Mouse (Mus musculus) heart, postnatal 0 days (tissue): ENCODE results near the gene Anxa3. TPM values are rescaled to one million over a fixed set of nuclear protein-coding genes. Genes with fewer than 3 reads are reported as not detected.

Experiments
- ATAC-seq: fragments of 200-750 bp; cut with Nextera tagmentation; 2 replicates; pipeline ENCODE4 v1.8.0; 2017; ENCODE audit warnings: low read depth, moderate number of reproducible peaks, moderate library complexity; ENCODE audit not compliant: insufficient read depth
- DNase-seq: peaks from one replicate; pipeline ENCODE4 v3.0.0-alpha.2; 2016; ENCODE audit warnings: low spot score
- H3K27ac ChIP-seq: fragments of 300-500 bp; sonication (generic); 2 replicates; pipeline ENCODE4 v1.5.1; 2014; ENCODE audit warnings: low read depth, mild to moderate bottlenecking
- H3K27me3 ChIP-seq: fragments of 300-500 bp; sonication (generic); 2 replicates; pipeline ENCODE4 v1.6.1; 2014; ENCODE audit warnings: low read length, mixed read lengths; ENCODE audit not compliant: control insufficient read depth, insufficient read depth
- H3K36me3 ChIP-seq: fragments of 300-500 bp; sonication (generic); replicated peaks from 2 replicates; pipeline ENCODE4 v1.6.1; 2014; ENCODE audit warnings: low read length, mixed read lengths; ENCODE audit not compliant: control insufficient read depth, insufficient read depth
- H3K4me1 ChIP-seq: fragments of 300-500 bp; sonication (generic); 2 replicates; pipeline ENCODE4 v1.6.1; 2014; ENCODE audit warnings: antibody characterized with exemption; ENCODE audit not compliant: control insufficient read depth, insufficient read depth
- H3K4me2 ChIP-seq: fragments of 300-500 bp; sonication (generic); 2 replicates; pipeline ENCODE4 v1.6.1; 2014; ENCODE audit warnings: low read depth, mild to moderate bottlenecking, low read length, moderate library complexity
- H3K4me3 ChIP-seq: fragments of 300-500 bp; sonication (generic); 2 replicates; pipeline ENCODE4 v1.5.1; 2014; ENCODE audit warnings: low read depth, low read length
- H3K9ac ChIP-seq: fragments of 300-500 bp; sonication (generic); replicated peaks from 2 replicates; pipeline ENCODE4 v1.6.1; 2014; ENCODE audit warnings: low read depth, low read length, mixed read lengths
- H3K9me3 ChIP-seq: fragments of 300-500 bp; sonication (generic); replicated peaks from 2 replicates; pipeline ENCODE4 v1.6.1; 2016; ENCODE audit warnings: low read length; ENCODE audit not compliant: control insufficient read depth
- CTCF ChIP-seq: IDR thresholded peaks from 2 replicates; pipeline ENCODE4 v1.5.1; 2016; ENCODE audit warnings: antibody characterized with exemption, control low read depth, low read depth
- EP300 ChIP-seq: IDR thresholded peaks from 2 replicates; pipeline ENCODE4 v1.6.1; 2016; ENCODE audit warnings: antibody characterized with exemption, low read depth
- WGBS: fragments of 180-500 bp; shearing (Covaris S2); extraction: QIAGEN DNeasy Blood & Tissue Kit; methylation state at CpG from one replicate; pipeline ENCODE4 v1.1.7; 2014; 5-methylcytosine and 5-hydroxymethylcytosine counted together
- polyA plus RNA-seq: library from polyadenylated mRNA; unstranded; fragments of >200 nt; fragmentation: Nextera tagmentation; extraction: Ambion mirVana; gene quantifications from 2 replicates; pipeline ENCODE4 v1.2.1, GENCODE M21; 2015
- total RNA-seq: library from RNA; depleted of rRNA; stranded (reverse); fragments of >200 nt; gene quantifications from 2 replicates; pipeline ENCODE4 v1.2.3, GENCODE M21; 2014; ENCODE audit warnings: low replicate concordance; rRNA removed

Anxa3 gene
- total RNA-seq, result 42.0 and 51.2 TPM in 2 replicates
- polyA plus RNA-seq, result 49.4 and 50.3 TPM in 2 replicates

DNA sequence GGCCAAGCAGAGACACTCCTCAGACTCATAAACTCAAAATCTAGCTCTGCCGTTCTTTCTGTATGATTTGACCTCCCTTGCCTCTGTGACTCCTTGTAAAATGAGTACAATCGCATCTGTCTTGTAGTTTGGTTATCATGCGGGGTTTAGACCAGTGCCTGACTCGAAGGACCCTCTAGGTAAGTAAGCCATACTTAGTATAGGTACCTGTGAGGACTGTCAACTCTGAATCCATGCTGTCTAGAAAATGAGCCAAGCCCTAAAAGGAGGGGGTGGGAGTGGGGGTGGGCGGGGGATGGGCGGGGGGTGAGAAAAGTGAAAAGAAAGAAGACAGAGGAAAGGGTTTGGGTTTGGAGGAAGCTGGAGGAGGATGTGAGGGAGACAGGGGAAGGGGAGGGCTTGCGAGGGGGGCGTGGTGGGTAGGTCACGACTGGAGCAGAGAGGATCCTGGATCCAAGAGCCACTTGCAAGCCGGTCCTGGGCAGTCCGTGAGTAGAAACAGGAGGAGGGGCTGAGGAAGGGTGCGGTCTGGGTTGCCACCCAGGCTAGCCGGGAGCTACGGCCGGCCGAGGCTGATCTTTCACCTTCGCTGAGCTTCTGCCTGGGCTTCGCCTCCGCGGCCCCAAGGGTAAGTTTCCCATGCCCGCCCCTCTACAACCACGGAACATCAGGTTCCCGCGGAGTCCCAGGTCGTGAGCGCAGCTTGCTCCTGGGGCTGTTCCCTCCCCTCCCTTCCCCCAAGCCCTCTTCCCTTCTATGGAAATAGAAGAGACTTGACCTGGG lies at the start of gene Anxa3:
Gene Anxa3, plus strand, starts transcription at position 404 of the 783 bp plus-strand sequence.
- peak within 1 kb of the TSS; percentile 64 for H3K9ac ChIP-seq
- no peaks in the 10 kb centered on the region for H3K4me1 ChIP-seq
- peak within 1 kb of the TSS; percentile 81 for H3K4me2 ChIP-seq
- H3K4me3 ChIP-seq, result peak within 1 kb of the TSS; percentile 69
- TF ChIP-seq EP300 (no peak), CTCF (no peak)
- no peaks in the 10 kb centered on the region for H3K27me3 ChIP-seq
- 0 out of 2 replicates have a peak, but pooled peaks cover 3% of the 10 kb centered on the region for H3K36me3 ChIP-seq
- H3K9me3 ChIP-seq, result no peaks in the 10 kb centered on the region
- peak within 1 kb of the TSS; percentile 67 for H3K27ac ChIP-seq
- peak; percentile 65 for DNase-seq
- ATAC-seq, result peak; percentile 88
- 10% methylated on average over 26 of the region's 26 CpGs for WGBS

DNA sequence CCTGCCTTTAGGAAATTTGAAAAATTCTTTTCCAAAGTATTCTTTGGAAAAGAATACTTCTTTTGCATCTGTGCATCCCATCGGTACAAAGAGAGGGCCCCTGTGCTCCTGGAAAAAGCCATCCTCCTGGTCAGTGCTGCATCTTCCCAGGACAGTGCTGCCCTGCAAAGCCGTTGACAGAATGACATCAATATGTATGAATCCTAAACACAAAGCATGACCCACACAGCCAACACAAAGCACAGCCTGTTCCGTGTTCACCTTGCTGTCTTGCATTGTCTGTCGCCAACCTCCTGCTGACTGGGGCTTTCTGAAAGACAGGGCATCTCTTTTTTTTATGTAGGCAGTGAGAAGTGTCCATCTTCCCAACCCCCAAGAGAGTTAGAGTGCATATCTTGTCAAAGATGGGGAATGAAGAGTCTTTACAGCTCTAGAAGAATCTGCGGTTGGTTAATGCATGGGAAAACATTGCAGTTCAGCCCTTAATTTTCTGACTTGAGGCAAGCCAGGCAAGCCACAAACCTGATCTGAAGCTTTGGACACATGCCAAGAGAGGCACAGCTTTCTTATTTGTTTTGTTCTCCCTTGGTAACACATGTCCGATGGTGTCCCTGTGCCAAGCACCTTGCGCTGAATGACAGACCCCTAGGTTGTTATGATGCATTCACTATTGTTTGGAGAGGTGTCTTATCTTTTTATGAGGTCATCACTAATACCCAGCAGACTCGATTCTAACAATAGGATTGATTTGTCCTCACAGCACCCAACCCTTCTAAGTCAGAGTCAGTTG lies 45.7 kb upstream of the Anxa3 start:
- Histone ChIP-seq H3K4me2 (no peak overlapping the region), H3K4me1 (0 out of 2 replicates have a peak, but pooled peaks cover 3% of the 10 kb centered on the region), H3K9ac (no peak overlapping the region), H3K4me3 (no peak overlapping the region), H3K27ac (no peak overlapping the region), H3K9me3 (no peaks in the 10 kb centered on the region), H3K27me3 (no peaks in the 10 kb centered on the region), H3K36me3 (peaks cover 9% of the 10 kb centered on the region)
- WGBS, result 35% methylated on average over 8 of the region's 8 CpGs
- DNase-seq, result peak; percentile 77
- ATAC-seq, result peak; percentile 85
- TF ChIP-seq CTCF, result no peak
- no peak for TF ChIP-seq EP300

DNA sequence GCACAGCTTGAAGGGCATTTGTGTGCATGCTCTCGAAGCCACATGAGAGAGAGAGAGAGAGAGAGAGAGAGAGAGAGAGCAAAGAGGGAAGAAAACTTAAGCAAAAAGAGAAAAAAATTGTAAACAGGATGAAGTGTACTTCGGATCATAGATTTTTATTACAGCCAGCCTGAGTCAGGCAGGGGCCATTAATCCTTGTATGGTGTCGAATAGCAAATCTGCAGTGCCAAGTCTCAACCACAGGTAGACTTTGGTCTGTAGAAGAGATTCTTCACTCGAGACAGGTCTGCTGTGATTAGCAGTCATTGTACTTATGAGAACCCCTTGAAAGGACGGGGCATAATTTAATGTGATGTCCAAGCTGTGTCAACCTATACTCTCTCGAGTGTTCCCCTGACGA lies 35.5 kb upstream of the Anxa3 start:
- 80% methylated on average over 7 of the region's 7 CpGs for WGBS
- no peak for DNase-seq
- no peaks in the 10 kb centered on the region for H3K9me3 ChIP-seq
- no peaks in the 10 kb centered on the region for H3K27me3 ChIP-seq
- no peak overlapping the region for H3K4me2 ChIP-seq
- no peak for TF ChIP-seq EP300
- no peak for TF ChIP-seq CTCF
- no peak overlapping the region for H3K4me3 ChIP-seq
- H3K4me1 ChIP-seq, result no peaks in the 10 kb centered on the region
- peaks cover 17% of the 10 kb centered on the region; the same call in 1 of the 2 replicates for H3K36me3 ChIP-seq
- no peak overlapping the region for H3K9ac ChIP-seq
- no peak for ATAC-seq
- H3K27ac ChIP-seq, result no peak overlapping the region

GRCm38 (mm10) chr5:96762021-96762420 lies 31.1 kb upstream of the Anxa3 start:
- TF ChIP-seq EP300 (no peak), CTCF (no peak)
- H3K9ac ChIP-seq, result no peak overlapping the region
- H3K4me1 ChIP-seq, result no peaks in the 10 kb centered on the region
- H3K9me3 ChIP-seq, result no peaks in the 10 kb centered on the region
- H3K4me3 ChIP-seq, result no peak overlapping the region
- no peak overlapping the region for H3K27ac ChIP-seq
- no peaks in the 10 kb centered on the region for H3K27me3 ChIP-seq
- peaks cover 21% of the 10 kb centered on the region; the same call in 1 of the 2 replicates for H3K36me3 ChIP-seq
- no peak overlapping the region for H3K4me2 ChIP-seq
- ATAC-seq, result no peak
- DNase-seq, result no peak
- WGBS, result 86% methylated on average over 1 of the region's 1 CpGs

- peak; percentile 63 for DNase-seq
- H3K4me2 ChIP-seq, result no peak overlapping the region
- WGBS, result 66% methylated on average over 10 of the region's 10 CpGs
These were observed 24.2 kb upstream of the Anxa3 start for GRCm38 (mm10) chr5:96768846-96769471.

More at GRCm38 (mm10) chr5:96768846-96769471, 24.2 kb upstream of the Anxa3 start:
- Histone ChIP-seq H3K9ac (no peak overlapping the region), H3K36me3 (0 out of 2 replicates have a peak, but pooled peaks cover 9% of the 10 kb centered on the region), H3K27me3 (no peaks in the 10 kb centered on the region), H3K27ac (no peak overlapping the region), H3K4me1 (no peaks in the 10 kb centered on the region), H3K9me3 (no peaks in the 10 kb centered on the region), H3K4me3 (no peak overlapping the region)
- no peak for ATAC-seq
- TF ChIP-seq CTCF (peak; percentile 91), EP300 (no peak)
